Mouse (Mus musculus) myocyte (in vitro differentiated cells): ENCODE results near the gene Ptprd.

ENCODE experiments used
- CEBPB ChIP-seq: IDR thresholded peaks from 2 replicates; pipeline ENCODE4 v1.6.1; 2011; ENCODE audit warnings: mild to moderate bottlenecking, moderate library complexity; ENCODE audit not compliant: poor library complexity, insufficient read depth, severe bottlenecking
- E2F4 ChIP-seq: IDR thresholded peaks from one replicate; pipeline ENCODE4 v1.6.1; 2011; ENCODE audit warnings: mild to moderate bottlenecking, control low read depth, moderate library complexity; ENCODE audit not compliant: insufficient read depth
- MAX ChIP-seq: IDR thresholded peaks from one replicate; pipeline ENCODE4 v1.6.1; 2011; ENCODE audit warnings: low read depth, mild to moderate bottlenecking, control low read depth
- MYOG ChIP-seq, 3 experiments: IDR thresholded peaks; one replicate each; pipeline ENCODE4 v1.6.1; 2011; ENCODE audit warnings: control low read depth in 2 of 3, low read depth in 2 of 3, mild to moderate bottlenecking in 2 of 3; ENCODE audit not compliant: insufficient read length in 2 of 3, control insufficient read depth in 1 of 3, insufficient read depth in 1 of 3
- POLR2A ChIP-seq: IDR thresholded peaks from one replicate; pipeline ENCODE4 v1.6.1; 2011; ENCODE audit warnings: low read depth, mild to moderate bottlenecking, control low read depth, moderate library complexity; ENCODE audit not compliant: insufficient read length
- POLR2AphosphoS2 ChIP-seq: IDR thresholded peaks from one replicate; pipeline ENCODE4 v1.6.1; 2011; ENCODE audit warnings: low read depth, control low read depth; ENCODE audit not compliant: insufficient read length
- REST ChIP-seq: IDR thresholded peaks from one replicate; pipeline ENCODE4 v1.6.1; 2011; ENCODE audit warnings: mild to moderate bottlenecking, control low read depth, moderate library complexity; ENCODE audit not compliant: insufficient read depth, insufficient read length
- TCF12 ChIP-seq: IDR thresholded peaks from one replicate; pipeline ENCODE4 v1.6.1; 2011; ENCODE audit warnings: mild to moderate bottlenecking, control low read depth; ENCODE audit not compliant: poor library complexity, insufficient read depth, severe bottlenecking
- TCF3 ChIP-seq: IDR thresholded peaks from one replicate; pipeline ENCODE4 v1.6.1; 2011; ENCODE audit warnings: low read depth, control low read depth; ENCODE audit not compliant: insufficient read length

DNA sequence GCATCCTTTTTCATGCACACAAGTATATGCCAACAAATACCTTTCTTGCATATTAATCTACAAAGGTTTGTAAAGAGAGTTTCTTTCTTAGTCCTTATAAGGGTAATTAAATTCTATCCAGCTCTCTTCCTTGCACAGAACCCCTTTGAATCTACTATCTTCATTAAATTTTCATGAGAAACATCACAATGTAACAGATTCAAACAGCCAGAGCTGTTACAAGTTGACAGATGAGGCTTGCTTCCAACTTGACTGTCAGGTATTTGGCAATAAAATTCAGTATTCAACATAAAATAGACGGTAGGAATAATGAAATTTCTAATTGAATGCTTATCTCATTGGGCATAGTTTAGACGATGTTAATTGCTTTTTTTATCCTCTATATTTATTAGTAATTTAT, 2067.4 kb downstream of the Ptprd start:
- TF ChIP-seq MAX (no peak), TCF12 (no peak), TCF3 (no peak), POLR2A (no peak), MYOG (IDR thresholded peaks at IDR 0.05; ENCODE audit: control insufficient read depth in 1 of 3, insufficient read depth in 1 of 3, insufficient read length in 2 of 3, low read depth in 2 of 3) (no peak), E2F4 (no peak), REST (no peak), POLR2AphosphoS2 (no peak), CEBPB (no peak)
